Mouse (Mus musculus) effector memory CD4-positive, alpha-beta T cell, adult 7 months (primary cell): ENCODE data around the gene Cbfb. TPM values are rescaled to one million over a fixed set of nuclear protein-coding genes. Genes with fewer than 3 reads are reported as not detected.

ENCODE experiments used
- polyA plus RNA-seq: library from polyadenylated mRNA; unstranded; fragments of 100-300 nt; shearing (Covaris generic); gene quantifications from one replicate; pipeline ENCODE4 v1.2.1, GENCODE M21; 2017

Cbfb gene
- polyA plus RNA-seq = 87.2 TPM

DNA sequence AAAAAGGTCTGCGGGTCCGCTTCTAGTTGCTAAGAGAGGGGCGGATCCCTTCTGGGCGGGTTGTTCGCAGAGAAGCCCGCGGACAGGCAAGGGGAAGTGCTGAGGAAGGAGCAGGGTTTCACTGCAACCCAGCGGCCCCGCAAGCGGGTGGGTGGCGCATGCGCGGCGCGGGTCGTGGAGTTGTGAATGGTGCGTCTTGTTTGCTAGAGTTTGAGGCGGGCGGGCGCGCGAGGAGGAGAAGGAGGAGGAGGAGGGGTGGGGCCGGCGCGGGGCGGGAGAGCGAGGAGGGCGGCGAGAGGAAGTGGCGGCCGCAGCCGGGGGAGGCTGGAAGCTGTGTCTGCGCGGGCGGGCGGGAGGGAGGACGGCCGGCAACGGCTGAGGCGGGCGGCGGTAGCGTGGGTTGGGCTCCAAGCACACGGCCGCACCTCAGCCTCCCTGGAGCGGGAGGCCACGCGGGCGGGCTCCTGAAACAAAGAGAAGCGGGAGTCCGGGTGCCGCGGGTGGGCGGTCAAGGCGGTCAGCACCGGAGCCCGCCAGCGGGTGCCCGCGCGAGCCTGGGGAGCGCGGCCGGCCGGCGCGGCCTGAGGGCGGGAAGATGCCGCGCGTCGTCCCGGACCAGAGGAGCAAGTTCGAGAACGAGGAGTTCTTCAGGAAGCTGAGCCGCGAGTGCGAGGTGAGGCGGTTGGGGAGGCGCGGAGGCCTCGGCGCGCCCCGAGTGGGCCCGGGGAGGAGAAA lies at the start of gene Cbfb:
Gene Cbfb, plus strand, starts transcription at position 294 of the 735 bp plus-strand sequence.

DNA sequence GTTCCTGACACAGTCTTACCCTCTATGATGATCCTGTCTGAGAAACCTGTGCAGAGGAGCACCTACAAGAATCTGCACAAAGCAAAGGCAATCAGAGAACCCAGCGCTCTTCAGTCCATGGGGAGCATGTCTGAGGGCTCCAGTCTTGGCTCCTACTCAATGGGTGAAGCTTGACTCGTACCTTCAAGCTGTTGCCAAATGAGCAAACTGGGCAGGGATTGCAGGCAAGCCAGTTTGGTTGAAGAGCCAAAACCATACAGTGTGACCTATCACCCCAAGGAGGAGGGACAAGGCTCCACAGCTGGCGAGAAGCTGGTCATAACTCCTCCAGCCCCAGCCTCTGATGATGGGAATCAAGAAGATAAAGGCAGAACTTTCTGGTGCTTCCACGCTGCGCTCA lies 39.0 kb upstream of the Cbfb start, which contains the start of gene Ces4a:
Gene Ces4a, plus strand, starts transcription at position 292 of the 400 bp plus-strand sequence.

DNA sequence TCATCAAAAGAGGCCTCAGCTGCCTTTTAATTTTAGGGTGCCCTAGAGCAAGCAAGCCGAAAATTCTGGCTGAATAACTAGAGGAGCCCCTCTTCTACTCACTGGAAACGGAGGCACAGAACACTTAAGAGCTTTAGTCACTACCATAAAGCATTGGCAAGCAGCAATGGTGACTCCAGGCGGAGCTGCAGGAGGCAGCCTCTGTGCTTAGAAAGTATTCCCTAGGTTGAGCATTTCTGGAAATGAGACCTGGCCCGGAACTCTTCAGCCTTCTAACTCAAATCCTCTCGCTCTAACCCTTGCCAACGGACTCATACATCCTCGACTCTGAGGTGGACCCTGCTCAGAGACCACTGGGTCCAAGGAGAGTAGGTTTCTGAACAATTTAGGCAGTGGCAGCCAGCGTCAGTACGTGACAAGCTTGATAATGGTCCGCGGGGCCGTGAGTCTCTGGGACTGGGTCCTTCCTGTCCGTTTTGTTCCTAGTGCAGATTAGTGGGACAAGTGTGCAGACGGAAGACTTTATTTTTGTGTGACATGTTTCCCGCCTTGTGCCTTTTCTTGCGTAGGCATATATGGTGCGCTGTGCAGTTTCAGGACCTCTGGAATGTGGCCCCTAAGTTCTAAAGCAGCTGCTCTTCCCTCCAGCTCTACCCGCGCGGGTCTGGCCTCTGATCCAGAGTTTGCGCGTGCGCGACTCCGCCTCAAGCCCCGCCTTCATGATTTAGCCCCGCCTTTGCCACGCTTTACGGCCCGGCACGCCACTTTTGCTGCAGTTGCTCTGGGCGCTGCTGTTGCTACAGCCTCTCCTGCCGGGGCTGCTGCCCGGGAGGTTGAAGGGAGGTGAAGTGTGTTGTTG lies 54.2 kb downstream of the Cbfb start, which contains the start of gene D230025D16Rik:
Gene D230025D16Rik, plus strand, starts transcription at position 733 of the 859 bp plus-strand sequence.

DNA sequence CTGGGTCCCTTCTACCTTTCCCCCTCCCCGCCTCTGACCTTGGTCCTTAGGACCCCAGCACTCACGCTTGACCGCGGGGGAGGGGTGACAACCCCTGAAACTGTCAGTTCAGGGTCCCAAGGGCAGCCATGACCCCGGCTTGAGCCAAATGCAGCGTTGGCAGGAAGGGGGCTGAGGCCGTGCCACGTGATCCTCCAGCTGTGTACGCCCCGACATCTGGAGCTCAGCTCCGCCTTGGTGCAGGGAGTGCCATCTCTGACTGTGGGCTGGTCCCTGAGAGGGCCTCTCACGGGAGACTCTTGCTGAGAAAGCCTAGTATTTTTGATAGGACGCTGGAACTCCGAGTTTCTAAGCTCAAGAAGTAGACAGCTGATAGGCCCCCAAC lies 84.5 kb downstream of the Cbfb start, which contains the start of gene B3gnt9:
Gene B3gnt9, minus strand, starts transcription at position 188 of the 385 bp plus-strand sequence.

DNA sequence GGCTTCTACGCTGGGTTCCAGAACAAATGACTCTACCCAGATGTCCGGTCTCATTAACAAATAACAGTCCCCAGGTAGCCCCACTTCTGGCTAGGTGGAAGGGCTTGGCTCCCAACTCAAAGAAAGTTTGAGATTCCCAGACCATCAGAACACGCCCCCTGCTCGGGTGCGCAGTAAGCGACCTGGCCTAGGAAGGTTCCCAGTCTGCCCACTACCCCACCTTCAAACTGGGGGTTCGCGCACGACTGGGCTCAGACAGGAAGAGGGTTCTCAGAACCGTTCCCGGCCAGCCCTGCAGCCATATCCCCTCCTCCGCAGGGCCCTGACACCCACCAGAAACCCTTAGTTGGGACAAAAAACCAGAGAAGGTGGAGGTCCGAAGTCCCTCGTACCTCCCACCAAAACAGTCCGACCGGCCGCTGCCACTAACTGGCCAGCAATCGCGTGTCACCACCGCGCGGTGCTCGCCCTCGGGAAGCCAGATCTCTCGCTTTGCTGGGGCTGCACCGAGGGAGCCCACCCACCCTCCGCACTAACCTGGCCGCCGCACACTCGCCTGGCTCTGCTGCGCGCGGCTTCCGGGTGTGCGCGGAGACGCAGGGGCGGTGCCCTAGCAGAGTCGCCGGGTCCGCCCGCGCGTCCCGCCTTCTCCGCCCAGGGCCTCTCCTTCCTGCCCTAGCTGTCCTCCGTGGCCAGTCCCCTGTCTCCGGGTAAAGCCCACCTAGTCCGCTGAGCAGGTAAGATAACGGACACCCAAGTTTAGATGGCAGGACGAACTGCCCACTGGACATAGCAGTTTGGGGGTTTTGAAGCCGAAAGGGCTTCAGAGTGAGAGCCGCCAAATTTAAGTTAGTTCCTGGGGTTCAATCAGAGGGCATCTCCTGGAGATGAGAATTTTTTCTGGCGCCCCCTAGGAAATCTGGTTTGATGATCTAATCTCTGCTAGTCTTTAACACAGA lies 93.8 kb downstream of the Cbfb start, which contains the start of the genes Tradd and Fbxl8:
Gene Tradd, minus strand, starts transcription at position 586 of the 959 bp plus-strand sequence.
Gene Fbxl8, plus strand, starts transcription at position 625 of the 959 bp plus-strand sequence.

Other genes with a start within 250 kb of the Cbfb start
- not detected for gene Ces2e, start 244.4 kb upstream of the Cbfb start, polyA plus RNA-seq
- gene Ces2f, start 223.3 kb upstream of the Cbfb start, polyA plus RNA-seq = not detected
- 0.16 TPM for gene Ces2g, start 209.0 kb upstream of the Cbfb start, polyA plus RNA-seq
- 0.21 TPM for gene Ces2h, start 169.8 kb upstream of the Cbfb start, polyA plus RNA-seq
- gene Ces3a, start 122.1 kb upstream of the Cbfb start, polyA plus RNA-seq = not detected
- gene Ces3b, start 86.9 kb upstream of the Cbfb start, polyA plus RNA-seq = not detected
- gene Ces4a, start 38.9 kb upstream of the Cbfb start, polyA plus RNA-seq = 0.30 TPM
- 19.5 TPM for gene D230025D16Rik, start 54.5 kb downstream of the Cbfb start, polyA plus RNA-seq
- 0.48 TPM for gene B3gnt9, start 84.5 kb downstream of the Cbfb start, polyA plus RNA-seq
- gene Tradd, start 93.9 kb downstream of the Cbfb start, polyA plus RNA-seq = 41.6 TPM
- gene Fbxl8, start 94.0 kb downstream of the Cbfb start, polyA plus RNA-seq = 12.7 TPM
- 0.60 TPM for gene Hsf4, start 99.1 kb downstream of the Cbfb start, polyA plus RNA-seq
- not detected for gene Nol3, start 105.5 kb downstream of the Cbfb start, polyA plus RNA-seq
- gene 4931428F04Rik, start 119.2 kb downstream of the Cbfb start, polyA plus RNA-seq = 2.6 TPM
- 3.5 TPM for gene Exoc3l, start 125.4 kb downstream of the Cbfb start, polyA plus RNA-seq
- 138 TPM for gene E2f4, start 127.0 kb downstream of the Cbfb start, polyA plus RNA-seq
- gene Elmo3, start 134.9 kb downstream of the Cbfb start, polyA plus RNA-seq = 5.7 TPM
- 0.20 TPM for gene Lrrc29, start 155.6 kb downstream of the Cbfb start, polyA plus RNA-seq
- gene Tmem208, start 155.7 kb downstream of the Cbfb start, polyA plus RNA-seq = 51.8 TPM
- gene Fhod1, start 177.3 kb downstream of the Cbfb start, polyA plus RNA-seq = 0.50 TPM
- 0.10 TPM for gene Slc9a5, start 178.2 kb downstream of the Cbfb start, polyA plus RNA-seq
- 0.89 TPM for gene Plekhg4, start 202.6 kb downstream of the Cbfb start, polyA plus RNA-seq
- 0.29 TPM for gene Kctd19, start 242.8 kb downstream of the Cbfb start, polyA plus RNA-seq
- gene Lrrc36, start 242.9 kb downstream of the Cbfb start, polyA plus RNA-seq = not detected